Mouse (Mus musculus): Measurements from ENCODE around the gene Thrb. TPM values are rescaled to one million over a fixed set of nuclear protein-coding genes. Genes with fewer than 3 reads are reported as not detected.

The Thrb gene
- polyA plus RNA-seq, 1 experiment from 2014 or later, result 0.70 TPM

DNA sequence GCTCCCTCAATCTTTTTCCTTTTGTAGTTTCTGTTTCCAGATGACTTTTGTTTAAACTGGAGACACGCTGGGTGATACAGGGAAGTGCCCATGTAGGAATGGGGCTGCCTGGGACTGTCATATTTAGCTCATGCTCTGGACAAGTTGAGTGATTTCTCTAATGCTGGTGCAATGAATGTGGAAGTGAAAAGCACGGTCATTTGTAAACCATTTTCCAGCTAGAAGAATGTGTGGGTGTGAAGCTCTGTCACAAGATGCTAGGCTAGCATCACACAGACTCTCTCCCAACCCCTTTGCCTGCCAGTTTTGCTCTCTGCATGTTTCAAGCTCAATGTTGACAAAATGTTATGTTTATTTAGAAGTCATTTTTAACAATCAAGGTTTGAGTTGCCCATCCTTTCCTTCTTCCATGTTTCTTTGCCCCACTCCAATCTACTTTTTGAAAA, 83.7 kb downstream of the Thrb start:
- Histone ChIP-seq H3K36me3 (ENCODE audit: insufficient read depth) (no peaks in the 10 kb centered on the region), H3K27ac (ENCODE audit: low read depth) (no peak overlapping the region), H3K4me2 (no peak overlapping the region), H3K9me3 (ENCODE audit: low read depth, low read length) (no peaks in the 10 kb centered on the region), H3K4me1 (ENCODE audit: insufficient read depth) (0 out of 2 replicates have a peak, but pooled peaks cover 4% of the 10 kb centered on the region), H3K4me3 (ENCODE audit: low read depth, low read length) (no peak overlapping the region), H3K9ac (no peak overlapping the region), H3K27me3 (ENCODE audit: insufficient read depth, low read length) (no peaks in the 10 kb centered on the region)
- WGBS, result 35% methylated on average over 2 of the region's 2 CpGs
- no peak for TF ChIP-seq CTCF (IDR thresholded peaks at IDR 0.05; ENCODE audit: low read depth)
- DNase-seq (no peak), ATAC-seq (ENCODE audit: insufficient read depth) (no peak)

DNA sequence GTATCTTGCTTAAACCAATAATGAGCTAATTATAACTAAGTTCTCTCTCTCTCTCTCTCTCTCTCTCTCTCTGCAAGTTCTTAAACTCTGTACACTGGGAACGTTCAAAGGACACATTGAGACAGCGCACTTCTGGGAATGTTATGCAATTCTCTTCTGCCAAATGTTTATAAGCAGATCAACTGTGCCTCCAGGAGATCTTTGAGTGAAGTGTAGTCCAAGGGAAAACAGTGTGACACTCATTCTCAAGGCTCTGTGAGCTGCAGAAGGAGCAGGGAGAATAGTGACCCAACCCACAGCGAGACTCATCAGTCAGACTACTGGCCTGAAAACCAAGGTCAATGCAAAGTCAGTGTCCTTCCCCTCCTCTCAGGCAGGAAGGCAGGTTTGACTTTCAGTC, 87.9 kb downstream of the Thrb start:
- H3K27me3 ChIP-seq (ENCODE audit: insufficient read depth, low read length), result no peaks in the 10 kb centered on the region
- WGBS, result 50% methylated on average over 3 of the region's 3 CpGs
- ATAC-seq (ENCODE audit: insufficient read depth), result no peak
- no peak overlapping the region for H3K9ac ChIP-seq
- no peak overlapping the region for H3K4me3 ChIP-seq (ENCODE audit: low read depth, low read length)
- 0 out of 2 replicates have a peak, but pooled peaks cover 4% of the 10 kb centered on the region for H3K4me1 ChIP-seq (ENCODE audit: insufficient read depth)
- H3K36me3 ChIP-seq (ENCODE audit: insufficient read depth), result no peaks in the 10 kb centered on the region
- DNase-seq, result peak; percentile 24
- no peaks in the 10 kb centered on the region for H3K9me3 ChIP-seq (ENCODE audit: low read depth, low read length)
- H3K27ac ChIP-seq (ENCODE audit: low read depth), result no peak overlapping the region
- no peak for TF ChIP-seq CTCF (IDR thresholded peaks at IDR 0.05; ENCODE audit: low read depth)
- H3K4me2 ChIP-seq, result no peak overlapping the region

GRCm38 (mm10) chr14:17748945-17749344, 88.9 kb downstream of the Thrb start:
- no peak for TF ChIP-seq CTCF (IDR thresholded peaks at IDR 0.05; ENCODE audit: low read depth)
- no peaks in the 10 kb centered on the region for H3K9me3 ChIP-seq (ENCODE audit: low read depth, low read length)
- no peaks in the 10 kb centered on the region for H3K36me3 ChIP-seq (ENCODE audit: insufficient read depth)
- H3K4me2 ChIP-seq, result no peak overlapping the region
- H3K9ac ChIP-seq, result no peak overlapping the region
- DNase-seq (no peak), ATAC-seq (ENCODE audit: insufficient read depth) (no peak)
- no peaks in the 10 kb centered on the region for H3K4me1 ChIP-seq (ENCODE audit: insufficient read depth)
- no peak overlapping the region for H3K4me3 ChIP-seq (ENCODE audit: low read depth, low read length)
- no peaks in the 10 kb centered on the region for H3K27me3 ChIP-seq (ENCODE audit: insufficient read depth, low read length)
- H3K27ac ChIP-seq (ENCODE audit: low read depth), result no peak overlapping the region

DNA sequence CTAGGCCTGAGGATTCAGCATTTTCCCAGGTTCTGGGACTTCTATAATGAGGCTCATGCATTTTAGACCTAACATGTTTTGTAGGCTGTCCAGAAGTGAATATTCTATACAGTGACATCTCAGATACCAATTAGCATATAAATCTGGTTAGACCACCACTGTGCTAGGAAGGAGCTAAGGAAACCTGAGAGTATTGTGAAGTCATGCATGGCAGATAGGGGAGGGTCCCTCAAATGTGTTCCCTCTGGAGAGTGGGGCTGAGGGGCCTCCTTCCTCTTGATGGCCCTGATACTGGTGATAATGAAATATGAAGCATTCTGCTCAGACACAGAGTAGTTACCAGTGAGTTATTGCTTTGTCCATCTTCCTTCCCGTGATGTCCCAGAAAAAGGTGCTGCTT, 91.8 kb downstream of the Thrb start:
- no peak overlapping the region for H3K27ac ChIP-seq (ENCODE audit: low read depth)
- no peaks in the 10 kb centered on the region for H3K9me3 ChIP-seq (ENCODE audit: low read depth, low read length)
- ATAC-seq (ENCODE audit: insufficient read depth), result no peak
- H3K4me3 ChIP-seq (ENCODE audit: low read depth, low read length), result no peak overlapping the region
- H3K27me3 ChIP-seq (ENCODE audit: insufficient read depth, low read length), result no peaks in the 10 kb centered on the region
- DNase-seq, result no peak
- TF ChIP-seq CTCF (IDR thresholded peaks at IDR 0.05; ENCODE audit: low read depth), result no peak
- H3K4me2 ChIP-seq, result no peak overlapping the region
- H3K36me3 ChIP-seq (ENCODE audit: insufficient read depth), result no peaks in the 10 kb centered on the region
- H3K9ac ChIP-seq, result no peak overlapping the region
- WGBS, result 77% methylated on average over 1 of the region's 1 CpGs
- no peaks in the 10 kb centered on the region for H3K4me1 ChIP-seq (ENCODE audit: insufficient read depth)

GRCm38 (mm10) chr14:17753429-17753828, 93.4 kb downstream of the Thrb start:
- Histone ChIP-seq H3K4me2 (no peak overlapping the region), H3K9me3 (ENCODE audit: low read depth, low read length) (no peaks in the 10 kb centered on the region), H3K4me3 (ENCODE audit: low read depth, low read length) (no peak overlapping the region), H3K27ac (ENCODE audit: low read depth) (no peak overlapping the region), H3K4me1 (ENCODE audit: insufficient read depth) (no peaks in the 10 kb centered on the region), H3K36me3 (ENCODE audit: insufficient read depth) (no peaks in the 10 kb centered on the region), H3K27me3 (ENCODE audit: insufficient read depth, low read length) (no peaks in the 10 kb centered on the region), H3K9ac (no peak overlapping the region)
- 83% methylated on average over 1 of the region's 1 CpGs for WGBS
- no peak for DNase-seq
- ATAC-seq (ENCODE audit: insufficient read depth), result no peak
- TF ChIP-seq CTCF (IDR thresholded peaks at IDR 0.05; ENCODE audit: low read depth), result no peak

GRCm38 (mm10) chr14:17756732-17757131, 96.7 kb downstream of the Thrb start:
- TF ChIP-seq CTCF (IDR thresholded peaks at IDR 0.05; ENCODE audit: low read depth), result no peak
- no peak overlapping the region for H3K9ac ChIP-seq
- no peak overlapping the region for H3K4me2 ChIP-seq
- H3K4me1 ChIP-seq (ENCODE audit: insufficient read depth), result no peaks in the 10 kb centered on the region
- H3K9me3 ChIP-seq (ENCODE audit: low read depth, low read length), result no peaks in the 10 kb centered on the region
- H3K36me3 ChIP-seq (ENCODE audit: insufficient read depth), result no peaks in the 10 kb centered on the region
- H3K4me3 ChIP-seq (ENCODE audit: low read depth, low read length), result no peak overlapping the region
- DNase-seq, result no peak
- no peak for ATAC-seq (ENCODE audit: insufficient read depth)
- no peaks in the 10 kb centered on the region for H3K27me3 ChIP-seq (ENCODE audit: insufficient read depth, low read length)
- H3K27ac ChIP-seq (ENCODE audit: low read depth), result no peak overlapping the region

DNA sequence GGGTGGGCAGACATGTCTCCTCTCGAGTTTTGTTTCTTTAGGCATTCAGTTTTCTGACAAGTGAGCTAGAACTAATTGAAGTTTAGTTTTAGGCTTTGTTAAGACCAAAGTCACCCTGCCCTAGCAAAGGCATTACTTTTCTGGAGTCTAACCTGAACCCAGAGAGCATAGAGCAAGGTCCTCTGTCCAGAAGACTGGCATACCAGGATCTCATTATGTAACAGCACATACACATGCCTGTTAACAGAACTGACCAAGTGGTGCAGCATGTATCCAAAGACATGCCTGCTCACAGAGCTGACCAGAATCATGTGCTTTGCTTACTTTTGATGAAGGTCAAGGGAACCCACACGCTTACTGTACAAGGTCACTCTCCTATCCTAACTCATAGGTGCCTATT, 107.9 kb downstream of the Thrb start:
- H3K4me2 ChIP-seq, result no peak overlapping the region
- no peak for TF ChIP-seq CTCF (IDR thresholded peaks at IDR 0.05; ENCODE audit: low read depth)
- ATAC-seq (ENCODE audit: insufficient read depth) (no peak), DNase-seq (no peak)
- H3K9ac ChIP-seq, result no peak overlapping the region
- 57% methylated on average over 2 of the region's 2 CpGs for WGBS
- H3K36me3 ChIP-seq (ENCODE audit: insufficient read depth), result no peaks in the 10 kb centered on the region
- H3K9me3 ChIP-seq (ENCODE audit: low read depth, low read length), result no peaks in the 10 kb centered on the region
- no peak overlapping the region for H3K27ac ChIP-seq (ENCODE audit: low read depth)
- H3K4me1 ChIP-seq (ENCODE audit: insufficient read depth), result no peaks in the 10 kb centered on the region
- no peaks in the 10 kb centered on the region for H3K27me3 ChIP-seq (ENCODE audit: insufficient read depth, low read length)
- no peak overlapping the region for H3K4me3 ChIP-seq (ENCODE audit: low read depth, low read length)

- DNase-seq, result no peak
- Histone ChIP-seq H3K27me3 (ENCODE audit: insufficient read depth, low read length) (no peaks in the 10 kb centered on the region), H3K4me1 (ENCODE audit: insufficient read depth) (no peaks in the 10 kb centered on the region), H3K27ac (ENCODE audit: low read depth) (no peak overlapping the region), H3K9me3 (ENCODE audit: low read depth, low read length) (no peaks in the 10 kb centered on the region), H3K4me2 (no peak overlapping the region), H3K9ac (no peak overlapping the region), H3K36me3 (ENCODE audit: insufficient read depth) (no peaks in the 10 kb centered on the region), H3K4me3 (ENCODE audit: low read depth, low read length) (no peak overlapping the region)
- WGBS, result 45% methylated on average over 2 of the region's 2 CpGs
- no peak for TF ChIP-seq CTCF (IDR thresholded peaks at IDR 0.05; ENCODE audit: low read depth)
- no peak for ATAC-seq (ENCODE audit: insufficient read depth)
These were observed 114.3 kb downstream of the Thrb start for GRCm38 (mm10) chr14:17774404-17774803.
